Mouse (Mus musculus) embryonic facial prominence, embryonic 10.5 days (tissue): Measurements from ENCODE around the gene Fam227b. TPM values are rescaled to one million over a fixed set of nuclear protein-coding genes. Genes with fewer than 3 reads are reported as not detected.

Source experiments
- DNase-seq: peaks from one replicate; pipeline ENCODE4 v3.0.0-alpha.2; 2017; ENCODE audit warnings: low spot score
- H3K27ac ChIP-seq: fragments of 300-500 bp; sonication (generic); replicated peaks from 2 replicates; pipeline ENCODE4 v1.5.1; 2016; ENCODE audit warnings: mild to moderate bottlenecking
- H3K27me3 ChIP-seq: fragments of 300-500 bp; sonication (generic); replicated peaks from 2 replicates; pipeline ENCODE4 v1.6.1; 2016; ENCODE audit warnings: low read depth, mild to moderate bottlenecking; ENCODE audit not compliant: poor library complexity, severe bottlenecking
- H3K36me3 ChIP-seq: fragments of 300-500 bp; sonication (generic); replicated peaks from 2 replicates; pipeline ENCODE4 v1.6.1; 2016; ENCODE audit warnings: mild to moderate bottlenecking, moderate library complexity
- H3K4me1 ChIP-seq: fragments of 300-500 bp; sonication (generic); 2 replicates; pipeline ENCODE4 v1.6.1; 2016
- H3K4me3 ChIP-seq: fragments of 300-500 bp; sonication (generic); 2 replicates; pipeline ENCODE4 v1.5.1; 2016; ENCODE audit warnings: mild to moderate bottlenecking, moderate library complexity
- H3K9me3 ChIP-seq: fragments of 300-500 bp; sonication (generic); 2 replicates; pipeline ENCODE4 v1.6.1; 2016; ENCODE audit warnings: mild to moderate bottlenecking
- WGBS: fragments of 180-500 bp; shearing (Covaris S2); methylation state at CpG from one replicate; pipeline ENCODE4 v1.1.7; 2016; 5-methylcytosine and 5-hydroxymethylcytosine counted together
- polyA plus RNA-seq: library from polyadenylated mRNA; unstranded; fragments of >200 nt; fragmentation: Nextera tagmentation; extraction: Ambion mirVana; gene quantifications from 2 replicates; pipeline ENCODE4 v1.2.1, GENCODE M21; 2016

Fam227b gene
- polyA plus RNA-seq, 1 experiment from 2014 or later: not detected

DNA sequence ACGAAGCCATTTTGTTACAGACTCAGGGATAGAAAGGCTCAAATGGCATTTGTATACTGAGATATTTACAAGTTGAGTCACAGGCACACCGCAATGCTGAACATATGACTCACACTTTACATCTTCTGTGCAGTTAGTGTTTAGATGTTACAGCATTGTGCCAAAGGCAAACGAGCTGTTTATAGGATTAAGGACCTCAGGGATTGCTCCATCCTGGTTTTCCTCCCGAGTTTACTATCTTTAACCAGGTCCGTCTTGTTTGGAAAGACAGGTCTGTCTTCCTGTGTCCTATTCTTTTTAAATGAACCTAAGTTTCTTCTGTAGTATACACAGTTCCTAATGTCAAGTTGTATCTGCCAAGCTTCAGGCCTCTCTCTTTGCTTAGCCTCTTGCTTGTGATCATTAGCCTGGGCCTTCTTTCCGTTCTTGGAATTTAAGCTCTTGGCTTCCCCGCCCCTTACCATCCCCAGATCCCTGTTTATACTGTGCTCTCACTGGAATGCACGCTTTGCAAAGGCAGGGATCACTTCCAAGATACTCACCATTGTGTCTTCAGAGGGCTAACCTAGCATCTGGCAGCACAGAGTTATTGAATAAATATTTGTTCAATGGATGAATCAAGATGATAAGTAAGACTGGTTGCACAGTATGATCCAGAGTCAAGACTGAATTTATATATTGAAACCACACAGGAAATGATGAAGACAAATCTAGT, 120.5 kb downstream of the Fam227b start:
- no peak overlapping the region for H3K27ac ChIP-seq
- H3K36me3 ChIP-seq: no peaks in the 10 kb centered on the region
- H3K27me3 ChIP-seq: no peaks in the 10 kb centered on the region
- 62% methylated on average over 8 of the region's 8 CpGs for WGBS
- H3K4me1 ChIP-seq: peaks cover 17% of the 10 kb centered on the region
- DNase-seq: no peak
- H3K4me3 ChIP-seq: no peak overlapping the region
- H3K9me3 ChIP-seq: no peaks in the 10 kb centered on the region

GRCm38 (mm10) chr2:126015763-126016473, 135.9 kb downstream of the Fam227b start:
- Histone ChIP-seq H3K36me3 (no peaks in the 10 kb centered on the region), H3K9me3 (no peaks in the 10 kb centered on the region), H3K27me3 (no peaks in the 10 kb centered on the region), H3K4me1 (peaks cover 14% of the 10 kb centered on the region), H3K4me3 (no peak overlapping the region), H3K27ac (no peak overlapping the region)
- WGBS: 44% methylated on average over 3 of the region's 3 CpGs
- DNase-seq: no peak

DNA sequence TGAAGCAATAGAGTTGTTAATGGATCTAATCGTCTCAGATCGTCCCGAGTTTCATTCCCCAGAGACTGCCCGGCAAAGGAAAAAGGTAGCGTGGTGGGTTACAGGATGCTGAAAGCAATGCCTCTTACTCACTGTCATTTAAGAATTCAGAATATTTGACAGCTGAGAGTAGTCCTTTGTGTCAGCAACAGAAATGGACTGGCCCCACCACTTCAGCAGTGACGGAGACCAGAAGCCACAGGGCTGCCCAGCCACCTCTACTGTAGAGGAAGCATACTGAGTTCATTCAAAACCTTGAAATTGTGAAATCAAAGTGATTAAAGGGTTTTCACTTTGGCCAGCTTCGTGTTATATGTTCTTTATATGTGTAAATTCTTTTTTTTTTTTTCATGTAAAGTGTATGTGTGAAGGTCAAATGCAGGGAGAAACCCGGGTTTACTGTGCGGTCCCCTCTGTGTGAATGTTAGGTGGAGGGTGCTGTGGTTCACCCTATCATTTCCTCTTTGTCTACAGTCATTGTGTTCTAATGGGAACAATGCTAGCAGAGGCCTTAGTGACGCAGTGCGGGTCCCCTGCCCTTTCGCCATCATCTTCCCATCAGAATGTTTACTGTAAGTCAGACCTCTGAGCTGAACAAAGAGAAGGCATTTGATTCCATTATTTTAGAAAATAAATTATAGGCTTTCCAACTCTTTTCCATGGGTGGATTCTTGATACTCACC, 136.7 kb downstream of the Fam227b start:
- WGBS: 47% methylated on average over 12 of the region's 12 CpGs
- H3K9me3 ChIP-seq: no peaks in the 10 kb centered on the region
- no peak for DNase-seq
- no peak overlapping the region for H3K4me3 ChIP-seq
- no peak overlapping the region for H3K27ac ChIP-seq
- H3K27me3 ChIP-seq: no peaks in the 10 kb centered on the region
- no peaks in the 10 kb centered on the region for H3K36me3 ChIP-seq
- H3K4me1 ChIP-seq: peaks cover 14% of the 10 kb centered on the region

- Histone ChIP-seq H3K9me3 (no peaks in the 10 kb centered on the region), H3K4me1 (no peaks in the 10 kb centered on the region), H3K27me3 (no peaks in the 10 kb centered on the region), H3K4me3 (no peak overlapping the region), H3K27ac (no peak overlapping the region), H3K36me3 (no peaks in the 10 kb centered on the region)
- DNase-seq: no peak
- WGBS: 79% methylated on average over 2 of the region's 2 CpGs
These were observed 145.1 kb downstream of the Fam227b start for GRCm38 (mm10) chr2:126006742-126007141.

DNA sequence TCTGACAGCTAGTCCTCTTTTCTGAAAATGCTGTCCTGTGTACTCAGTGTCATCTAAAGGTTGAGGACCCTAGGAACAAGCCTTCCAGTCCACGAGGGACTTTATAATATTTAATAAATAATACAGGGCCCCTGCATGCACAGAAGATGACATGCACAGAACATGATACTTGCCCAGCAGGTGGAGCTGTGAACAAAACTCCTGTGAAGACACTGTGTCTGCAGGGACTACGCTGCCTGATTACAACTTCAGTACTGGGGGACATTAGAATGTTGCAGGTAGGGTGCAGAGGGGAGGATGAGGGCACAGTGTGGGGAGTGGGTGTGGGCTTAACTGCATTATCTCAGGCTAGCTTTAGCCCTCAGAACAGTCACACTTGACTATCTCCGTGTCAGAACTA, 145.7 kb downstream of the Fam227b start:
- no peaks in the 10 kb centered on the region for H3K36me3 ChIP-seq
- WGBS: 53% methylated on average over 3 of the region's 3 CpGs
- H3K9me3 ChIP-seq: no peaks in the 10 kb centered on the region
- DNase-seq: peak; percentile 58
- H3K27me3 ChIP-seq: no peaks in the 10 kb centered on the region
- H3K27ac ChIP-seq: no peak overlapping the region
- no peak overlapping the region for H3K4me3 ChIP-seq
- H3K4me1 ChIP-seq: no peaks in the 10 kb centered on the region

DNA sequence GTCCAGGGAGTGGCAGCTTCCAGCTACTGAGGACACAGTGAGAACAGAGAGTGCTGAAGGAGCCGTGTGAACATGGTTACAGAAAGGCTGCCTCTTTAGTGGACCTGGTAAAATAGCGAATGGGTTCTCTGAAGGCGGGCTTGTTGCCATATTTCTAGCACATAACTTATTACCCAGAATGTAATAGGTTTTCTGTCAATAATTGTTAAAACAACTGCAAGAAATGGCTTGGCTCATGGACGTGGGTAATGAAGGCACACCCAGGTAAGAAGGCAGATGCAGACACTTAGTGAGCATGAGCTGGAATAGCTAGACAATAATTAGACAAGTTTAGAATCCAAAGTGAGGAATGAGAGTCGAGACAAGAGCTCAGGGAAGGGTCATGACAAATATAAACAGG, 149.5 kb downstream of the Fam227b start:
- WGBS: 79% methylated on average over 5 of the region's 5 CpGs
- DNase-seq: no peak

DNA sequence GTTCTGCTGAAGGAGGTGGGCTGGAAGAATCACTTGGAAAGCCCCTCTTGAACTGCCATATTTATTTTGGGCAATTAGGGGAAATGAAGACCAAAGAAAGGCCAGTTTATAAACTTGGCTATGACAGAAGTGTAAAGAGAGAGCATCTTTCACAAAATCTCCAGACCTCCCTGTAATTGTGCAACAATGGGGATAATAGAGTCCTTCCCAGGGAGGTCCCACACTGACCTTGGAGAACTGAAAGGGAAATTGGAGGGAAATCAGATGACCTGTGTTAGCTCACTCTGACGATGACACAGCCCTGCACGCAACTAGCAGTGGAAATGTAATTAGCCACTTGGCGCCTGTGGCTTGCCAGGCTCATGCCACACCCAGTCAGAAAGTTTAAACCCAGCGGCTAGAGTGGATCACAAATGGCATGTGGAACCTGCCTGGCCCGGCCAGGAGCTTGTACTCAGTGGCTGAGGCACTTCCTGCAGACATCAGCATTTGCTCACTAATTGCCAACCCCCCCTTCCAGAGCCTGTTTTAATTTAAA, 175.9 kb downstream of the Fam227b start:
- Histone ChIP-seq H3K4me1 (peaks cover 31% of the 10 kb centered on the region), H3K27me3 (no peaks in the 10 kb centered on the region), H3K27ac (no peak overlapping the region), H3K9me3 (no peaks in the 10 kb centered on the region), H3K4me3 (no peak overlapping the region), H3K36me3 (no peaks in the 10 kb centered on the region; the same call in 1 of the 2 replicates)
- WGBS: 55% methylated on average over 5 of the region's 5 CpGs
- peak; percentile 28 for DNase-seq

More for the DNA sequence above, 149.5 kb downstream of the Fam227b start:
- Histone ChIP-seq H3K27ac (no peak overlapping the region), H3K27me3 (no peaks in the 10 kb centered on the region), H3K36me3 (no peaks in the 10 kb centered on the region), H3K9me3 (no peaks in the 10 kb centered on the region), H3K4me1 (no peaks in the 10 kb centered on the region), H3K4me3 (no peak overlapping the region)

DNA sequence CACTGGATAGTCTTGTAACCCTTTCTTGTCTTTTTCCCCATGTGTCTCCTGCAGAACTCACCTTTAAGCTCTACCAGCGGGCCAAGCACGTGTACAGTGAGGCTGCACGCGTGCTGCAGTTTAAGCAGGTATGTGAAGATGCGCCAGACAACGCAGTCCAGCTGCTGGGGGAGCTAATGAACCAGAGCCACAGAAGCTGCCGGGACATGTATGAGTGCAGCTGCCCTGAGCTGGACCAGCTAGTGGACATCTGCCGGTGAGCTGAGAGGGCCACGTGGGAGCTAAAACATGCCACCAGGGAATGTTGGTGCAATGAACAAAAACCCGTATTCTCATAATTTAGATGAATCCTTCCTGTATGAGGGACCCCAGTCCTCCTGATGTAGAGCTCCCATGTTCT, 176.6 kb downstream of the Fam227b start:
- Histone ChIP-seq H3K27me3 (no peaks in the 10 kb centered on the region), H3K4me3 (no peak overlapping the region), H3K27ac (no peak overlapping the region), H3K36me3 (no peaks in the 10 kb centered on the region; the same call in 1 of the 2 replicates), H3K4me1 (peaks cover 31% of the 10 kb centered on the region), H3K9me3 (no peaks in the 10 kb centered on the region)
- WGBS: 95% methylated on average over 10 of the region's 10 CpGs
- no peak for DNase-seq

DNA sequence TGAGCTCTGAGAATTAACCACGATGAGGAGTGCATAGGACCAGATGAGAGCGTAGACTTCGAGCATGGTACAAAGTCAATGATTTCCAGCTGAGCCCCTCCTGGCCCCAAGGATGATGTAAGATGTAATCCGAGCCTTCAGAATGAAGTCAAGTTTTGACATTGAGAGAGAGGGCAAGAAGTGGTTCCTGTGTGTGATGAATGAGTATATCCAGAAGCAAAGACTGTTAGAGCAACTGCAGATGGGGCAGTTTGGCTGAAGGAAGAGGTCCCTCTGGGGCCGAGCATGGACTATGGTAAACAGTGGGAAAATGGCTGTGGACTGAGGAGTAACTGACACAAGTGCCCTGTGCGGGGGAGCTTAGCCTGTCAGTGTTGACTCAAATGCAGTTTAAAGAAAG, 178.6 kb downstream of the Fam227b start:
- Histone ChIP-seq H3K4me1 (peaks cover 31% of the 10 kb centered on the region), H3K27ac (peak overlapping the region; percentile 76), H3K9me3 (no peaks in the 10 kb centered on the region), H3K4me3 (no peak overlapping the region), H3K36me3 (no peaks in the 10 kb centered on the region; the same call in 1 of the 2 replicates), H3K27me3 (no peaks in the 10 kb centered on the region)
- peak; percentile 63 for DNase-seq
- 42% methylated on average over 6 of the region's 6 CpGs for WGBS

- no peaks in the 10 kb centered on the region for H3K9me3 ChIP-seq
- DNase-seq: no peak
- H3K36me3 ChIP-seq: no peaks in the 10 kb centered on the region
- peaks cover 10% of the 10 kb centered on the region for H3K4me1 ChIP-seq
- no peak overlapping the region for H3K4me3 ChIP-seq
- 83% methylated on average over 1 of the region's 1 CpGs for WGBS
- no peaks in the 10 kb centered on the region for H3K27me3 ChIP-seq
- H3K27ac ChIP-seq: no peak overlapping the region
These were observed 183.0 kb downstream of the Fam227b start for GRCm38 (mm10) chr2:125968811-125969210.

DNA sequence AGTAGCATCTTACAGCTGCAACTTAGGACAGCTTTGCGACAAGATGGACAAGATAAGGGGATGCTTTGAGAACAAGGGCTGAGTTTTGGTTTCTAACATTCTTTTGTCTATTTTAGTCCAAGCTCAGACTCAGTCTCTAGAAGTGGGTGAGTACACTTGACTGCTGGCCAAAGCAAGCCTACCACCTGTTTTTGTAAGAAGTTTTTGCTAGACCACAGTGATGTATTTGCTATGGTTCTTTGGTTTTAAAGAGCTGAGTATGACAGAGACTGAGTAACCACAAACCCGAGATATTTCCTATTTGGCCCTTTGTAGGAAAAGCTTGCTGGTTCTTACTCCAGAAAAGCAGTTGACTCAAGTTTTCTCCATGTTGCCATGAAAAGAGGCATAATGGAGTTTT, 203.6 kb downstream of the Fam227b start:
- no peak overlapping the region for H3K27ac ChIP-seq

GRCm38 (mm10) chr2:125943301-125943700, 208.5 kb downstream of the Fam227b start:
- WGBS: 75% methylated on average over 1 of the region's 1 CpGs
- Histone ChIP-seq H3K27me3 (no peaks in the 10 kb centered on the region), H3K36me3 (peaks cover 17% of the 10 kb centered on the region), H3K4me3 (no peak overlapping the region), H3K27ac (no peak overlapping the region), H3K9me3 (no peaks in the 10 kb centered on the region), H3K4me1 (no peaks in the 10 kb centered on the region)
- no peak for DNase-seq

More for the DNA sequence above, 203.6 kb downstream of the Fam227b start:
- Histone ChIP-seq H3K27me3 (no peaks in the 10 kb centered on the region), H3K36me3 (peaks cover 27% of the 10 kb centered on the region), H3K9me3 (peaks cover 3% of the 10 kb centered on the region; the same call in 1 of the 2 replicates), H3K4me1 (no peaks in the 10 kb centered on the region), H3K4me3 (no peak overlapping the region)
- 93% methylated on average over 2 of the region's 2 CpGs for WGBS
- DNase-seq: no peak
